Mouse (Mus musculus): ENCODE measurements around the gene Taar4. TPM values are rescaled to one million over a fixed set of nuclear protein-coding genes. Genes with fewer than 3 reads are reported as not detected.

Taar4 gene
- polyA plus RNA-seq, 1 experiment from 2014 or later = not detected

DNA sequence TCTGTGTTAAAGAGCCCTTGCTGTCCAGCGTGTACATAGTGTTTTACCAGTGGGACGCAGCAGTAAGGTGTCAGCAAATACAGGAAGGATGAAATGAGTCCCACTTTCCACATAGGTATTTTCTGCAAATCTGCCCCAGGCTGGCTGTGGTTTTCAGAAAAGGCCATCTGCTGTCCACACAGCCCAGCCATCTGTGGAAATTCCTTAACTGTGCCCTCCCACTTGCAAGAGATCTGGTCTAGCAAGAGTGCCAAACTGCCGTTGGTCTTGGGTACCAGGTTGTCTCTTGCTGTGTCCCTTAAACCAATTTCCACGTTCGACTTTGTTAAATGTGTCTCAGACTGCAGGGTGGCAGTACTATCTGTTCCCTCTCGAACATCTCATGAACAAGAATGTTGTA, 8.6 kb upstream of the Taar4 start:
- no peak overlapping the region for H3K27ac ChIP-seq (ENCODE audit: low read depth, low read length)
- no peaks in the 10 kb centered on the region for H3K36me3 ChIP-seq (ENCODE audit: control insufficient read depth, insufficient read depth, low read length)
- ATAC-seq (ENCODE audit: low FRiP score, low TSS enrichment) = no peak
- H3K4me1 ChIP-seq (ENCODE audit: control insufficient read depth, insufficient read depth, low read length) = no peaks in the 10 kb centered on the region
- no peak overlapping the region for H3K4me3 ChIP-seq (ENCODE audit: low read length)
- WGBS = 80% methylated on average over 6 of the region's 6 CpGs
- H3K27me3 ChIP-seq (ENCODE audit: control insufficient read depth, insufficient read depth, low read length) = no peaks in the 10 kb centered on the region
- H3K9ac ChIP-seq (ENCODE audit: low read depth, low read length) = no peak overlapping the region
- H3K9me3 ChIP-seq (ENCODE audit: control insufficient read depth, low read length) = no peaks in the 10 kb centered on the region
- H3K4me2 ChIP-seq (replicated peaks; ENCODE audit: low read depth, low read length) = no peak overlapping the region

DNA sequence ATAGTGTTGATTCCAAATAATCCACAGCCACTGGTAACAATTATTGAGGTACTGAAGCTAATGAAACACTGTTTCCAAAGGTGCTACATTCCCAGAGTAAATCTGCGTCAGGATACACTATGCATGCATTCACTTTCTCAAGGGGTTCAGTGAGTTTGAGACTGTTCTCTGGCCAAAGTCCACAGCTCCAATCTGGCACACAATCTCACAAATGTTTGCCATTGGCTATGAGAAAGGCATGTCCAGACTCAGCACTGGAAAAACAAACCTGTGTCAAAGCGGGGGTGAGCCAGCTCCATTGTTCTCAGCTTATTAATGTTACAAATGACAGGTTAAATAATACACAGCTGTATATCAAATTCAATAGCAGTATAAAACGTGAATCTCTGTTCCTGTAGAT, 1.2 kb upstream of the Taar4 start:
- no peaks in the 10 kb centered on the region for H3K36me3 ChIP-seq (ENCODE audit: control insufficient read depth, insufficient read depth, low read length)
- peaks cover 10% of the 10 kb centered on the region; the same call in 1 of the 2 replicates for H3K4me1 ChIP-seq (ENCODE audit: control insufficient read depth, insufficient read depth, low read length)
- H3K9ac ChIP-seq (ENCODE audit: low read depth, low read length) = no peak overlapping the region
- H3K4me2 ChIP-seq (replicated peaks; ENCODE audit: low read depth, low read length) = no peak overlapping the region
- H3K27me3 ChIP-seq (ENCODE audit: control insufficient read depth, insufficient read depth, low read length) = no peaks in the 10 kb centered on the region
- ATAC-seq (ENCODE audit: low FRiP score, low TSS enrichment) = no peak
- no peaks in the 10 kb centered on the region for H3K9me3 ChIP-seq (ENCODE audit: control insufficient read depth, low read length)
- H3K4me3 ChIP-seq (ENCODE audit: low read length) = no peak overlapping the region
- H3K27ac ChIP-seq (ENCODE audit: low read depth, low read length) = no peak overlapping the region
- WGBS = 28% methylated on average over 3 of the region's 3 CpGs

DNA sequence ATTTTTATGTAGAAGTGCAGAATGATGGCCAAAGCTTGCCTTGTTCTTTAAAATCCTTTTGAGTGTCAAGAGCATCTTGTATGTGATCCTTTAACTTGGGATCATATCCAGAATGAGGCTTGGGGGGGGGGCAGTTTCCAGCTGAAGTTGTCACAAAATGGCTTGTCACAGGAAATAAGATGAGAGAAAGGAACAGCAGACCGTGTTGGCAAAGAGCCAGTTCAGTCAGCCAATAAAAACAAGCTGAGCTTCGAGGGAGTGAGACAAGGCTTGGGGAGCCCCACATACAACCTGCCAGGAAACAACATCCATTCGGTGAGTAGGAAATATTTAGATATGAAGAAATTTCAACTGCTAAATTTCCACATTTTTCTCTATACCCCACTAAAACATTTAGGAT, 3.1 kb downstream of the Taar4 start:
- no peaks in the 10 kb centered on the region for H3K36me3 ChIP-seq (ENCODE audit: control insufficient read depth, insufficient read depth, low read length)
- peaks cover 10% of the 10 kb centered on the region; the same call in 1 of the 2 replicates for H3K4me1 ChIP-seq (ENCODE audit: control insufficient read depth, insufficient read depth, low read length)
- H3K9ac ChIP-seq (ENCODE audit: low read depth, low read length) = no peak overlapping the region
- 34% methylated on average over 3 of the region's 3 CpGs for WGBS
- ATAC-seq (ENCODE audit: low FRiP score, low TSS enrichment) = no peak
- no peak overlapping the region for H3K4me2 ChIP-seq (replicated peaks; ENCODE audit: low read depth, low read length)
- H3K27ac ChIP-seq (ENCODE audit: low read depth, low read length) = no peak overlapping the region
- no peak overlapping the region for H3K4me3 ChIP-seq (ENCODE audit: low read length)
- H3K27me3 ChIP-seq (ENCODE audit: control insufficient read depth, insufficient read depth, low read length) = no peaks in the 10 kb centered on the region
- H3K9me3 ChIP-seq (ENCODE audit: control insufficient read depth, low read length) = no peaks in the 10 kb centered on the region

DNA sequence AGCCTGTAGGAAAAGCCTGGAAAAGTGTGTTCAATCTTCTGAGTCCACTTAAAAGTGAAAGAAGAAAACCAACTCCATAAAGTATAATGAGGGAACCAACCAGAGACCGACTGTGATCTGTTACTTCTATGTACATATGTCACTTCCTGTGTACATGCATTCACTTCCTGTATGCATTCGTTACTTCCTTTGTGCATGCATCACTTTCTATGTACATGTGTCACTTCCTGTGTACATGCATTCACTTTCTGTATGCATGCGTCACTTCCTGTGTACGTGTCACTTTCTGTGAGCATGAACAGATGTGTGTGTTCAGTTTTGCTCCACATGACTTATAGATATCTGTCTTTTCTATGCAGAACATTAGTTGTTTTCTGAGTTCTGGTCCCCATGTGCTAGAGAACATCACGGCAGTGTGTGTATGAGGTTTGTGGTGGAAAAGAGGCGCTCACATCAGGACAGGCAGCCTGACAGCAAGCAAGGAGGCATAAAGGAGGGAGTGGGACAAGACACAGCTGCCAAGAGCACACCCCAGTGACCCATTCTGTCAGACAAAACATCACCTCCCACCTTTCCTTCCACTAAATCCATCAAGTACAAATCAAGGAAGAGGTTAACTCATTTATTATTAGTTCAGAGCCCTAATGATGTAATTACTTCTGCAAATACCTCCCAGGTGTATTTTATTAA, 4.8 kb downstream of the Taar4 start:
- Histone ChIP-seq H3K27ac (ENCODE audit: low read depth, low read length) (no peak overlapping the region), H3K27me3 (ENCODE audit: control insufficient read depth, insufficient read depth, low read length) (no peaks in the 10 kb centered on the region), H3K36me3 (ENCODE audit: control insufficient read depth, insufficient read depth, low read length) (no peaks in the 10 kb centered on the region), H3K4me2 (replicated peaks; ENCODE audit: low read depth, low read length) (no peak overlapping the region), H3K9me3 (ENCODE audit: control insufficient read depth, low read length) (no peaks in the 10 kb centered on the region), H3K9ac (ENCODE audit: low read depth, low read length) (no peak overlapping the region), H3K4me1 (ENCODE audit: control insufficient read depth, insufficient read depth, low read length) (peaks cover 4% of the 10 kb centered on the region; the same call in 1 of the 2 replicates), H3K4me3 (ENCODE audit: low read length) (no peak overlapping the region)
- 51% methylated on average over 6 of the region's 6 CpGs for WGBS
- peak; percentile 80 for ATAC-seq (ENCODE audit: low FRiP score, low TSS enrichment)

DNA sequence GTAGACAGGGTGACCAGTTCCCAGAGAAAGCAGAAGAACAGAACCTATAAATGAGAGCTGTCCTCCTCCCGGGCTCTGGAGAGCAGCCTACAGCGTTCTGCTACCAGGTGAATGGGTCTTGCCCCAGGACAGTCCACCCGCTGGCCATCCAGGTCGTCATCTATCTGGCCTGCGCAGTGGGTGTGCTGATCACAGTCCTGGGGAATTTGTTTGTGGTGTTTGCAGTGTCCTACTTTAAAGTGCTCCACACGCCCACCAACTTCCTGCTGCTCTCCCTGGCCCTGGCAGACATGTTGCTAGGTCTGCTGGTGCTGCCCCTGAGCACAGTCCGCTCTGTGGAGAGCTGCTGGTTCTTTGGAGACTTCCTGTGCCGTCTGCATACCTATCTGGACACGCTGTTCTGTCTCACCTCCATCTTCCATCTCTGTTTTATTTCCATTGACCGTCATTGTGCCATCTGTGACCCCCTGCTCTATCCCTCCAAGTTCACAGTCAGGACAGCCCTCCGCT, 10.4 kb downstream of the Taar4 start, which contains the start of gene Taar5:
Gene Taar5, plus strand, starts transcription at position 51 of the 510 bp plus-strand sequence.
- Histone ChIP-seq H3K4me1 (ENCODE audit: control insufficient read depth, insufficient read depth, low read length) (no peaks in the 10 kb centered on the region; the same call in 1 of the 2 replicates), H3K27me3 (ENCODE audit: control insufficient read depth, insufficient read depth, low read length) (no peaks in the 10 kb centered on the region), H3K9ac (ENCODE audit: low read depth, low read length) (no peak within 1 kb of the TSS), H3K4me3 (ENCODE audit: low read length) (no peak within 1 kb of the TSS), H3K9me3 (ENCODE audit: control insufficient read depth, low read length) (no peaks in the 10 kb centered on the region), H3K27ac (ENCODE audit: low read depth, low read length) (no peak within 1 kb of the TSS), H3K36me3 (ENCODE audit: control insufficient read depth, insufficient read depth, low read length) (no peaks in the 10 kb centered on the region), H3K4me2 (replicated peaks; ENCODE audit: low read depth, low read length) (no peak within 1 kb of the TSS)
- no peak for ATAC-seq (ENCODE audit: low FRiP score, low TSS enrichment)
- 87% methylated on average over 11 of the region's 11 CpGs for WGBS

DNA sequence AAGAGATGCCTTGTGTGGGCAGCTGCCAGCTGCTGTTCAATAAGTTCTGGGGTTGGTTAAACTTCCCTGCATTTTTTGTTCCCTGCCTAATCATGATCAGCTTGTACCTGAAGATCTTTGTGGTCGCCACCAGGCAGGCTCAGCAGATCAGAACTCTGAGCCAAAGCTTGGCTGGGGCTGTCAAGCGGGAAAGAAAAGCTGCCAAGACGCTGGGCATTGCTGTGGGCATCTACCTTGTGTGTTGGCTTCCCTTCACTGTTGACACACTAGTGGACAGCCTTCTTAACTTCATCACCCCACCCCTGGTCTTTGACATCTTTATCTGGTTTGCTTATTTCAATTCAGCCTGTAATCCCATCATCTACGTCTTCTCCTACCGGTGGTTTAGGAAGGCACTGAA, 11.0 kb downstream of the Taar4 start:
- Histone ChIP-seq H3K36me3 (ENCODE audit: control insufficient read depth, insufficient read depth, low read length) (no peaks in the 10 kb centered on the region), H3K4me3 (ENCODE audit: low read length) (no peak overlapping the region), H3K9ac (ENCODE audit: low read depth, low read length) (no peak overlapping the region), H3K27ac (ENCODE audit: low read depth, low read length) (no peak overlapping the region), H3K4me2 (replicated peaks; ENCODE audit: low read depth, low read length) (no peak overlapping the region), H3K4me1 (ENCODE audit: control insufficient read depth, insufficient read depth, low read length) (no peaks in the 10 kb centered on the region; the same call in 1 of the 2 replicates), H3K9me3 (ENCODE audit: control insufficient read depth, low read length) (no peaks in the 10 kb centered on the region), H3K27me3 (ENCODE audit: control insufficient read depth, insufficient read depth, low read length) (no peaks in the 10 kb centered on the region)
- no peak for ATAC-seq (ENCODE audit: low FRiP score, low TSS enrichment)
- WGBS = 87% methylated on average over 5 of the region's 5 CpGs

DNA sequence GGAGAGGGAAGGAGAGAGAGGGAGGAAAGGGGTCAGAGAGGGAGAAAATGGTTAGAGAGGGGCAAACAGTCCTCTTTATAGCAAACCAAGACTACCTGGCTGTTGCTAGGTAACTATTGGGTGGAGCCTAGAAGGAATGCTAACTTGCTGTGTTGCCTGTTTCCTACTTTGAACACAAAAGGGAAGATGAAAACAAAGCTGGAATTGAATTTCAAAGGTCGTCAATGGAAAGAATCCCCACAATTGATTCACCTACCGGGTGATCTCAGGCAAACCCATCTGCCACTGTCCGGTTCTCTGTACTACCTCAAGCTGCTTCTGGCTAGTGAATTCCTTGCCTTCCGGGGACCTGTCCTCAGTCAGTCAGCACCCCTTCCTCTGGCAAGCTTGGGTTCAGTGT, 17.7 kb downstream of the Taar4 start:
- Histone ChIP-seq H3K4me1 (ENCODE audit: control insufficient read depth, insufficient read depth, low read length) (no peaks in the 10 kb centered on the region), H3K9ac (ENCODE audit: low read depth, low read length) (no peak overlapping the region)

DNA sequence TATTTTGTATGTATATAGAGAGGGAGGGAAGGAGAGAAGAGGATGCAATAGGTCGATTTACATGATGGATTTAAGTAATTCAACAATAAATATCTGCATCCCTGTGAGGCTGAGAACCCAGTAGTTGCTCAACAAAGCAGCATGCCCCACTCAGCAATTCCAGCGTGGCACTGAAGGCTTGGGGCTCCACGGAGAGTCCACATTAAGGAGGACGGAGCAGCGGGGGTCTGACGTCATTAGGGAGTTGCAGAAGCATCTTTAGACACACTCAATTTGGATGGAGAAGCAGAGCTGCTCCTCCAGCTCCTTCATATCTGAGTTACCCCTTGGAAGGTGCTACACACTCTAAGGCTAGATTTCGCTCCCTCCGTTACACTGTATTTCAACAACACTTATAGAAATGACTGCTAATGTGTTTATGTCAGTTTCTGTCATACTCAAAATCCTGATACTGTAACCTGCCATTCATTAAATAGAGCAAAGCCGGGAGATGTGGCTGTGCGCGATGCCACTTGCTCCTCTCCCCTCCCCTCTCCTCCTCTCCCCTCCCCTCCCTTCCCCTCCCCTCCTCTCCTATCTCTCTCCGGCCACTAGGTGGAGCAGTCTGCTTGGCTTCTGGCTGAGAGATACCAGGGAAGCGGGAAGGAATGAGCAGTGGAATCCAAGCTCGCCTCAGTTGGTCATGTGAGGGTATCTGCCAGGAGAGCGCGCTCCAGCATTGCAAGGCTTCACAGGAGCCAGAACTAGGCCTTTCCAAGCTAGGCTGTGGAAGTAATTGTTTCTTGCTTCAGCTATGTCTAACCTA, 18.8 kb downstream of the Taar4 start:
- no peaks in the 10 kb centered on the region for H3K9me3 ChIP-seq (ENCODE audit: control insufficient read depth, low read length)
- WGBS = 47% methylated on average over 16 of the region's 16 CpGs
- H3K4me3 ChIP-seq (ENCODE audit: low read length) = no peak overlapping the region
- H3K27ac ChIP-seq (ENCODE audit: low read depth, low read length) = no peak overlapping the region
- ATAC-seq (ENCODE audit: low FRiP score, low TSS enrichment) = peak; percentile 69; the same call in 1 of the 2 replicates
- no peak overlapping the region for H3K4me2 ChIP-seq (replicated peaks; ENCODE audit: low read depth, low read length)
- no peaks in the 10 kb centered on the region for H3K27me3 ChIP-seq (ENCODE audit: control insufficient read depth, insufficient read depth, low read length)
- H3K36me3 ChIP-seq (ENCODE audit: control insufficient read depth, insufficient read depth, low read length) = no peaks in the 10 kb centered on the region
- no peaks in the 10 kb centered on the region for H3K4me1 ChIP-seq (ENCODE audit: control insufficient read depth, insufficient read depth, low read length)
- H3K9ac ChIP-seq (ENCODE audit: low read depth, low read length) = no peak overlapping the region

More for the DNA sequence above, 17.7 kb downstream of the Taar4 start:
- no peaks in the 10 kb centered on the region for H3K9me3 ChIP-seq (ENCODE audit: control insufficient read depth, low read length)
- no peak overlapping the region for H3K4me2 ChIP-seq (replicated peaks; ENCODE audit: low read depth, low read length)
- no peak overlapping the region for H3K27ac ChIP-seq (ENCODE audit: low read depth, low read length)
- H3K36me3 ChIP-seq (ENCODE audit: control insufficient read depth, insufficient read depth, low read length) = no peaks in the 10 kb centered on the region
- no peak overlapping the region for H3K4me3 ChIP-seq (ENCODE audit: low read length)
- no peak for ATAC-seq (ENCODE audit: low FRiP score, low TSS enrichment)
- H3K27me3 ChIP-seq (ENCODE audit: control insufficient read depth, insufficient read depth, low read length) = no peaks in the 10 kb centered on the region
- WGBS = 55% methylated on average over 4 of the region's 4 CpGs

DNA sequence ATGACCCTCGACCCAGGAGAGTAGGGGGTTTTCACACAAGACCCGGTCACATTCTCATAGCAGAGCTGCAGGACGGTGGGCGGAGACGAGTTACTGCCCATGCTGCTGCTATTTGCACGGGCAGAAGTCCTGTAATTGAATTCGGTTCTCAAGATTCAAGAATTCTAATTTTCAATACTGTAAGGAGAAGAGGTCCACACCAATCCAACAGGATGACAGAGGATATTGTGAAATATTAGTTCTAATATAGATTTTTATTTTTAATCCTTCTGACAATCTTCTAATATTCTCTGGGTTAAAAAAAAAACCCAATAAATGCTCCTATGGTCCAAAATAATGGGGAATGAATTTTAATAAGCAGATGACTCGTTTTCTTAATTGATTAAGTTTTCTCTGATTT, 25.3 kb downstream of the Taar4 start, which contains the start of gene Taar6:
Gene Taar6, minus strand, starts transcription at position 101 of the 400 bp plus-strand sequence.
- no peak for ATAC-seq (ENCODE audit: low FRiP score, low TSS enrichment)
- 67% methylated on average over 8 of the region's 8 CpGs for WGBS
- no peaks in the 10 kb centered on the region for H3K4me1 ChIP-seq (ENCODE audit: control insufficient read depth, insufficient read depth, low read length)
- H3K9me3 ChIP-seq (ENCODE audit: control insufficient read depth, low read length) = no peaks in the 10 kb centered on the region
- no peak within 1 kb of the TSS for H3K9ac ChIP-seq (ENCODE audit: low read depth, low read length)
- H3K27me3 ChIP-seq (ENCODE audit: control insufficient read depth, insufficient read depth, low read length) = no peaks in the 10 kb centered on the region
- H3K27ac ChIP-seq (ENCODE audit: low read depth, low read length) = no peak within 1 kb of the TSS
- H3K36me3 ChIP-seq (ENCODE audit: control insufficient read depth, insufficient read depth, low read length) = no peaks in the 10 kb centered on the region
- H3K4me2 ChIP-seq (replicated peaks; ENCODE audit: low read depth, low read length) = no peak within 1 kb of the TSS
- H3K4me3 ChIP-seq (ENCODE audit: low read length) = no peak within 1 kb of the TSS
